Mouse (Mus musculus): Measurements from ENCODE around the gene Zfp961. TPM values are rescaled to one million over a fixed set of nuclear protein-coding genes. Genes with fewer than 3 reads are reported as not detected.
"Not testable (repeated sequence)": the region's sequence is repeated elsewhere in the genome, so short reads cannot be mapped to it uniquely, and the experiment has no call there.

Zfp961 gene
- 10 to 100 TPM; 16.0 to 23.1 TPM for total RNA-seq (2021)
- long read RNA-seq, experiment 1, partial matches to known transcripts: 0 of 6 reads
- long read RNA-seq, experiment 1, other reads (novel, unspliced or antisense): 1 of 6 reads
- long read RNA-seq, experiment 2, partial matches to known transcripts: 1 of 2 reads
- long read RNA-seq, experiment 2, other reads (novel, unspliced or antisense): 1 of 2 reads

DNA sequence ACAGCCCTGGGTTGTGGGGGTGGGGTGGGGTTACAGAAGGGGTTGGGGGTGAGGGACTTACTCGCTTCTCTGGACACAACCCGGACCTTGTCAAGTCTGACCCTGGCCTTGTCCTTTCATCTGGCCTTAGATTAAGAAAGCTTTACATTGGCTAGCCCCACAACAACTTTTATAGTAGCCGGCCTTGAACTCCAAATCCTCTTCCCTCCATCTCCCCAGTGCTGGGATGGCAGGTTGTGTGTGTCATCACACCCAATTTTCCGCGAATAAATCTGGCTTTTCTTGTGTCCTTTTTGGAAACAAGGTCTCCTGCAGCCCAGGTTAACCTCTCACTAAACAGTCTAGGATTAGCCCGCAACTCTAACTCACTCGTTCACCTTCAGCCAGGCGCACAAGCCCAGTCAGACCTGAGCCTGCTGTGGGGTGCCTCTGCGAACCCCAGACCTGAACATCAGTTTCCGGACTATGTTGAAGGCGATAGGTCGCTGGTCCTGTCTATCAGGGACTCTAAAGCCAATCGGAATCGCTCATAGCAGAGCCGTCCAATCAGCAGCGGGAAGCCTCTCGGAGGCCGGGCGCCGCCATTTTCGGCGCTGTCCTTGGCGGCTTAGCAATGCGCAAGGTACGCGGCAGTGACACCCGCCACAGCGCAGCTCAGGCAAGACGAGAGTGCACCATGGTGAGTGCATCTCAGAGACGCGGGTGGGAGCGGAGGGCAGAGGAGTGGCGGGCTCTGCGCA is at the start of gene Zfp961:
Zfp961 (plus strand) TSS at position 557 of the 740 bp plus-strand sequence.
- DNase-seq: peak; percentile 97 to 98

DNA sequence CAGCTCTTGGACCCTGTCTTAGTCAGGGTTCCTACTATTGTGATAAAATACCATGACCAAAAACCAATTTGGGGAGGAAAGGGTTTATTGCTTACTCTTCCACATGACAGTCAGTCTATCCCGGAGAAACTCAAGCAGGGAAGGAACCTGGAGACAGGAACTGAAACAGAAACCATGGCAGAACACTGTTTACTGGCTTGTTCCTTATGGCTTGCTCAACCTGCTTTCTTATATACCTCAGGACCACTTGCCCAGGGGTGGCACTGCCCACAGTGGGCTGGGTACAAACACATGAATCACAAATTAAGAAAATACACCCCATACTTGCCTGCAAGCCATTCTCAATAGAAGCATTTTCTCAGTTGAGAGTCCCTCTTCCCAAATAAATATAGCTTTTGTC is 47.8 kb upstream of the Zfp961 start:
- not testable (repeated sequence) for DNase-seq

GRCm38 (mm10) chr8:71906809-71907208 is 44.0 kb upstream of the Zfp961 start:
- DNase-seq: no peak

DNA sequence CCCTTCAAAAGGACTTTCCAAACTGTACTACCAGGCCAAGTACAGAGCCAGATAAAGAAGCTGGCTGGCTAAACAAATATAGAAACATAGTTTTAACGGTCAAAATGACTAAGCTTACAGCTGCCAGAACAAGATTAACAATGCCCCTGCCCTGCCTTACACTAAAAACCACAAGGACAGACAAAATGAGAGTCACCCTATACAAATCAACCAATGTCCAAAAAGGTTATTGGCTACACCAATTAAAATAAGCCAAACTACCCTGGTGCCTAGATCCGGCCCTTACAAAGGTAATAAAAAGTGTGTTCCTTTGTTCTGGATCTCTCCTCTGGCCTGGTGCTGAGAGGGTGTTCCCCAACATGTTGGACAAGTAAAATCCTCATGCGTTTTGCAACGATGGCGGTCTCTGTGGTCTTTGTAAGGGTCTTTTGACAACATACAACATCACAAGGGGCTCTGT is 43.0 kb upstream of the Zfp961 start:
- no peak for DNase-seq

- peak; percentile 90 to 93 for DNase-seq
These were observed 42.3 kb upstream of the Zfp961 start, which contains the start of the genes Zfp882 and Zfp617 for GRCm38 (mm10) chr8:71908309-71909261. Gene Zfp882 (plus strand): TSS chr8:71908608. Gene Zfp617 (plus strand): TSS chr8:71908635.

DNA sequence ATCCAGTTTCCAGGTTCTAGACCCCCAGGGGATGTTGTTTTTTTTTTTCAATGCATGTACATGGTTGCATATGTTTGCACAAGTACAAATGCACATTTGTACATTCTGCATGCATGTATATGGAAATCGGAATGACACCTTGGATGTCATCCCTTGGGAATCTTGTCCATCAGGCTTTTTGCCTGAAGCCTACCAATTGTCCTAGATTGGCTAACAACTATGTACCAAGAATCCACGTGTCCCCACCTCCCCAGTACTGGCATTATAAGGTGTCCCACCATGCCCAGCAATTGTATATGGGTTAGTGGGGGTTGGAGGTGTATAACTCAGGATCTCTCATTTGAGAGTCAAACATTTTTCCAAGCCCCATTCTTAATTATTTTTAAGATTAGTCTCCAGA is 38.6 kb upstream of the Zfp961 start:
- DNase-seq: no peak

DNA sequence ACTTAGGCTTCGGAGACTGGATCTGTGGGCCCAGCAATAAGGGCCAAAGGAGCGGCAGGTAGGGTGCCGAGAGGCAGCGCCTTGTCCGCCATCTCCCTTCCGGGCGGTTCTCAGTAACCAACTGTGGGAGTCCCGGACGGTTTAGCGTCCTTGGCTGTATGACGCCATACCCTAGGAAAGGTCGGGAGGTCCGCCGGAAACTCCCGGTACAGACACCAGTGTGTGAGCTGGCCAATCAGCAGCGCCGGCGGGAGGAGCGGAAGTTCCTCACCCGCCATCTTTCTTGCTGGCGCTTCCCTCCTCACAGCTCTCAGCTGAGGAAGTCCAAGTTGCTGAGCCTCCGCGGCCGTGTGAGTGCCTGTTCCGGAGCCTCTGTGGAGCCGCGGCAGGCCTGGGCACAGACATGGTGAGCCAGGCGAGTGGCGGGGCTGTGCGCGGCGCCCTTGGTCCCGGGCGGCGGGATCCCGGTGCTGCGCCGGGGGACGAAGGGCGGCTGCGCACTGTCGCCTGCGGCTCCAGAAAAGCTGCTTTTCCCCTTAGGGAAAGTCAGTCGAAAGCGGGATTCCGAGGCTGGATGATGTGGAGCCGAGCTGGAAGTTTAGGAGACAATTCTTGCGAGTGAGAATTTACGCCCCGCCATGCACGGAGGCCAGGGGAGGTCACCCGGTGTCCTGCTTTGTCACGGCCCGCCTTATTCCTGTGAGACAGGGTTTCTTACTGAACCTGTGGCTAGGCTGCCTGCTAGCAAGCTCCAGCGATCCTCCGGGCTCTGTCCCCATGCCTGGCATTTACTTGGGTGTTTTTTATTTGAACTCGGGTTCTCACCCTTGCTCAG is 28.1 kb upstream of the Zfp961 start:
- peak; percentile 96 for DNase-seq

GRCm38 (mm10) chr8:71925791-71926190 is 25.0 kb upstream of the Zfp961 start:
- no peak for DNase-seq

DNA sequence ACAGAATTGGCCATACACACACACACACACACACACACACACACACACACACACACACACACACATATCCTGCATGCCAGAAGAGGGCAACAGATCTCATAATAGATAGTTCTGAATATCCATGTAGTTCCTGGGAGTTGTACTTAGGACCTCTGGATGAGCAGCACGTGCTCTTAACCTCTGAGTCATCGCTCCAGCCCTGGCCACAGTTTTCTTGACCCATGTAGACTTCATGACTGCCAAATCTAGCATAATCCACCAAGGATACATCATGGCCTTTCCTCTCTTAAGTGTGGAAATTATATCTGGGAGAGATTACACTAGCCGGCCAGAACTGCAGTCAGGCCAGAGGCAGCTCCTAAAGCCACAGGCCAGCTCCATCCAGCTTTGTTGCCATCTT is 24.3 kb upstream of the Zfp961 start:
- DNase-seq: peak; percentile 16 to 52

DNA sequence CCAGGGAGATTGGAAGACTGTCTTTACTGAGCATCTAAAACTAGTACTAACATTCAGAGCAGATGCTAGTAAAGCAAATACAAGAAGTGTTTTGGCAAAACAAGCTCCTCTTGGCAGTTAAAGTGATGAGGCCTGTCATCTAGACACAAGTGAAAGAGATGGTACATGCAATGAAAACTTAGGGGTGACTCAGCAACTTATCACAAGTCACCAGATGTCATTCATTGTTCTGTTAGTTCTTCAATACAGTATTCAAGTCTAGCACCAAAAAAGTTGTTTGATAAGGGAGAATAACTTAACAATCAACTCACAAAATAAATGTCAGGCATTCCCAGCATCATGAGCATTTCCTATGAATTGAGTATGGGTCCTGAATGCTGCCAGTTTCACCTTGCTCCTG is 23.1 kb upstream of the Zfp961 start:
- DNase-seq: no peak

GRCm38 (mm10) chr8:71938037-71938436 is 12.8 kb upstream of the Zfp961 start:
- DNase-seq: not testable (repeated sequence)

GRCm38 (mm10) chr8:71940293-71941208 is 10.3 kb upstream of the Zfp961 start:
- DNase-seq: no peak

GRCm38 (mm10) chr8:71941776-71942175 is 9.1 kb upstream of the Zfp961 start:
- DNase-seq: no peak

- DNase-seq: no peak
These were observed 2.2 kb upstream of the Zfp961 start for GRCm38 (mm10) chr8:71948624-71949023.

DNA sequence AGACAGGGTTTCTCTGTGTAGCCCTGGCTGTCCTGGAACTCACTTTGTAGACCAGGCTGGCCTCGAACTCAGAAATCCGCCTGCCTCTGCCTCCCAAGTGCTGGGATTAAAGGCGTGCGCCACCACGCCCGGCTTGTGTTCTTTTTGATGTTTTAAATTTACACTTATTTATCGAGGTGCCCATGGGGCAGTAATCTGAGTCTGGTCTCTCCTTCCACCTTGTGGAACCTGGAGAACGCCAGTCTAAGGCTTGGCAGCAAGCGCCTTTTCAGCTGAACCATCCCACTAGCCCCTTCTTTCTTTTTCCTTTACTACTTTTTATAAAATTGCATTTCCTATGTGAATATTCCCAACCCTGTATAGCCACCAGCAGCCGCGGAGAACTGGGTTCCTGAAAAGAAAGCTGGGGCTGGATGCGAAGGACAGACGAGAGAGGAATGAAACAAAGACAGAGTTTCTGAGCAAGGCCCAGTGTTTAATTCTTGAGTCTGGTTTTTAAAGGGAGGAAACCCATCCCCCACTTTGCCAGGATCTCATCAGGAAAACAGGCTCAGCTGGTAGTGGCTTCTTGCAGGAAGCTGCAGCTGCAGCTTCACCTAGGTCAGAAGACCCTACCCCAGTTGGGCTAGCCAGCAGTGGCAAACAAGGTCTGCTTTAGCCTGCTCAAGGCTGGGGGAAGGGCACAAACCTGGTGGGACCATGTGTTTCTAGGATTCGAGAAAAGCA is 761 bp downstream of the Zfp961 start:
- peak; percentile 5 to 9 for DNase-seq

- DNase-seq: no peak
These were observed 1.7 kb downstream of the Zfp961 start for GRCm38 (mm10) chr8:71952489-71952888.

DNA sequence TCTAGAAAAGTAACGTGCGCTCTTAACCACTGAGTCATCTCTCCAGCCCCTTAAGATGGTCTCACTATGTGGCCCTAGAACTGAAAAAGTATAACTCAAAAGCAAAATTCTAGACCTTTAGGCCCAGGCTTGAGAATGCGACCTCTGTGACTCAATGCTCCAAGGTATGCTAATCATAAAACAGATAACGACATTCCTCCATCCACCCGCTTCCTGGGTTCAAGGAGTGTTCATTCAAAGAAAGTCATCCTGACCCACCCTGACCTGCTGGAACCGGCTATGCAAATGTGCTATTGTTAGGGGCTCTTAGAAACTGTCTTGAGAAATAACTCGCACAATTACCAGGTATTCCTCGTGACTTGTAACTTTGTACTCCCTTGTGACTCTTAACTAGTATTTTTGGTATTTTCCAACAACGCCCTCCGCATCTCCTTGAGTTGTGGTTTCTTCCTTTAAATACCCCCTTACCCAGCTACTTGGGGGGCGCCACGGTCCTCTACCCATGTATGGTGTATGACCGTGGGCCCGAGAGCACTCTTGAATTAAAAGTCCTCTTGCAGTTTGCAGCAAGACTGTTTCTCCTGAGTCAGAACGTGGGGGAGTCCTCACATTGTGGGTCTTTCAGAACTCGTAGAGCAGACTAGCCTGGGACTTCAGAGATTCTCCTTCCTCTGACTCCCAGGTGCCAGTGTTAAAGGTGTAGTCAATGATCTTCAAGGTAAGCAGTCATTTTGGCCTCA is 2.3 kb downstream of the Zfp961 start:
- DNase-seq: not testable (repeated sequence)

- no peak for DNase-seq
These were observed 3.8 kb downstream of the Zfp961 start for GRCm38 (mm10) chr8:71954666-71955065.

DNA sequence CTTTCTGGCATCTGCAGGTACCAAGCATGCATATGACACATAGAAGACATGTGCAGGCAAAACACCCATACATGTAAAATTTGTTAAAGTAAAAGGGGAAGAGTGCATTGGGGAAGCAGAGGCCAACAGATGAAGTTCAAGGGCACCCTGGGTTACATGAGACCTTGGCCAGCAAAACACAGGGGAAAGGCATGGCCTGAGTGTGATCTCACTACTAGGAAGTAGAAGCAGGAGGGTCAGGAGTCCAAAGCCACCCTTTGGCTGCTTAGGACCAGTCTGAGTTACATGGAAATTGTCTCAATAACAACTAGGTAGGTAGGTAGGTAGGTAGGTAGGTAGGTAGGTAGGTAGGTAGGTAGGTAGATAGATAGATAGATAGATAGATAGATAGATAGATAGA is 9.6 kb downstream of the Zfp961 start:
- peak in 1 of 2 experiments; percentile 41 for DNase-seq
